Mouse (Mus musculus) hindbrain, embryonic 14.5 days (tissue): Measurements from ENCODE around the gene Hspa4. TPM values are rescaled to one million over a fixed set of nuclear protein-coding genes. Genes with fewer than 3 reads are reported as not detected.

Experiments used
- ATAC-seq: fragments of 200-750 bp; cut with Nextera tagmentation; 2 replicates; pipeline ENCODE4 v1.8.0; 2017; ENCODE audit warnings: moderate number of reproducible peaks, mild to moderate bottlenecking, moderate TSS enrichment, moderate library complexity; ENCODE audit not compliant: low FRiP score
- DNase-seq: peaks from one replicate; pipeline ENCODE4 v3.0.0-alpha.2; 2015; ENCODE audit warnings: low spot score
- H3K27ac ChIP-seq: fragments of 300-500 bp; sonication (generic); 2 replicates; pipeline ENCODE4 v1.5.1; 2014; ENCODE audit warnings: mild to moderate bottlenecking, moderate library complexity
- H3K27me3 ChIP-seq: fragments of 300-500 bp; sonication (generic); 2 replicates; pipeline ENCODE4 v1.6.1; 2014; ENCODE audit warnings: mild to moderate bottlenecking, low read length, mixed read lengths; ENCODE audit not compliant: control insufficient read depth, insufficient read depth
- H3K36me3 ChIP-seq: fragments of 300-500 bp; sonication (generic); replicated peaks from 2 replicates; pipeline ENCODE4 v1.6.1; 2014; ENCODE audit not compliant: control insufficient read depth, insufficient read depth
- H3K4me1 ChIP-seq: fragments of 300-500 bp; sonication (generic); replicated peaks from 2 replicates; pipeline ENCODE4 v1.6.1; 2014; ENCODE audit warnings: antibody characterized with exemption, low read length, mixed read lengths; ENCODE audit not compliant: control insufficient read depth, insufficient read depth
- H3K4me2 ChIP-seq: fragments of 300-500 bp; sonication (generic); replicated peaks from 2 replicates; pipeline ENCODE4 v1.6.1; 2014; ENCODE audit warnings: mild to moderate bottlenecking, moderate library complexity
- H3K4me3 ChIP-seq: fragments of 300-500 bp; sonication (generic); replicated peaks from 2 replicates; pipeline ENCODE4 v1.5.1; 2014; ENCODE audit warnings: mild to moderate bottlenecking, low read length
- H3K9ac ChIP-seq: fragments of 300-500 bp; sonication (generic); 2 replicates; pipeline ENCODE4 v1.6.1; 2014
- H3K9me3 ChIP-seq: fragments of 300-500 bp; sonication (generic); 2 replicates; pipeline ENCODE4 v1.6.1; 2016; ENCODE audit warnings: low read length; ENCODE audit not compliant: control insufficient read depth
- WGBS: fragments of 180-500 bp; shearing (Covaris S2); extraction: QIAGEN DNeasy Blood & Tissue Kit; methylation state at CpG from one replicate; pipeline ENCODE4 v1.1.7; 2014; 5-methylcytosine and 5-hydroxymethylcytosine counted together
- polyA plus RNA-seq: library from polyadenylated mRNA; unstranded; fragments of >200 nt; fragmentation: Nextera tagmentation; extraction: Ambion mirVana; gene quantifications from 2 replicates; pipeline ENCODE4 v1.2.1, GENCODE M21; 2014

Gene Hspa4
- polyA plus RNA-seq, 1 experiment from 2014 or later: 52.7 TPM

- DNase-seq (no peak), ATAC-seq (no peak)
- Histone ChIP-seq H3K9ac (no peak overlapping the region), H3K27ac (no peak overlapping the region), H3K4me3 (no peak overlapping the region), H3K4me2 (no peak overlapping the region), H3K36me3 (no peaks in the 10 kb centered on the region), H3K27me3 (no peaks in the 10 kb centered on the region), H3K9me3 (no peaks in the 10 kb centered on the region), H3K4me1 (no peaks in the 10 kb centered on the region)
- WGBS: 70% methylated on average over 5 of the region's 5 CpGs
Measured at GRCm38 (mm10) chr11:53249686-53250085, 50.6 kb downstream of the Hspa4 start.

GRCm38 (mm10) chr11:53245561-53245960 is 54.7 kb downstream of the Hspa4 start:
- WGBS: 80% methylated on average over 2 of the region's 2 CpGs
- DNase-seq: no peak
- H3K36me3 ChIP-seq: no peaks in the 10 kb centered on the region

GRCm38 (mm10) chr11:53243199-53243598 is 57.1 kb downstream of the Hspa4 start:
- no peak overlapping the region for H3K27ac ChIP-seq
- no peaks in the 10 kb centered on the region for H3K36me3 ChIP-seq
- H3K27me3 ChIP-seq: no peaks in the 10 kb centered on the region
- H3K9ac ChIP-seq: no peak overlapping the region
- ATAC-seq (no peak), DNase-seq (no peak)
- WGBS: 46% methylated on average over 11 of the region's 11 CpGs
- H3K4me2 ChIP-seq: no peak overlapping the region
- 0 out of 2 replicates have a peak, but pooled peaks cover 3% of the 10 kb centered on the region for H3K9me3 ChIP-seq
- no peak overlapping the region for H3K4me3 ChIP-seq
- H3K4me1 ChIP-seq: no peaks in the 10 kb centered on the region

More at GRCm38 (mm10) chr11:53245561-53245960, 54.7 kb downstream of the Hspa4 start:
- Histone ChIP-seq H3K9me3 (0 out of 2 replicates have a peak, but pooled peaks cover 3% of the 10 kb centered on the region), H3K27ac (no peak overlapping the region), H3K4me3 (no peak overlapping the region), H3K27me3 (no peaks in the 10 kb centered on the region), H3K9ac (no peak overlapping the region), H3K4me2 (no peak overlapping the region), H3K4me1 (no peaks in the 10 kb centered on the region)
- ATAC-seq: no peak

DNA sequence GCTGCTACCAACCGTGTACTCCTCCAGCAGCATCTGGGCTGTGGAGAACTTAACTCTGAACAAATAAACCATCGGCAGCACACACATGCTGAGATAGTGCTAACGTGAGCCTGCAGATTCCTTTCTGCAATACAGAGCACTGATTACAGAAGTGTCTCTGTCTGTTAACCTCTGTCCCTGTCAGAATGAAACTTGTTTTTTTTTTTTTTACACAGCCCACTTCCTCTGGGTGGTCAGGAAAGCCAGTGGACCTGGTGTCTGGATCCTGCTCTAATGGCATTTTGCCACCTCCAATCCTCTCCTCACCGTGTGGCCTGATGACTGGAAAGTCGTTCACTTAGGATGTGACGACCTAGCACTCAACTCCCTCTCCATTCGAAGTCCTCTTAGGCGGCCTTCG is 66.7 kb downstream of the Hspa4 start:
- DNase-seq (no peak), ATAC-seq (no peak)
- Histone ChIP-seq H3K4me3 (no peak overlapping the region), H3K27me3 (no peaks in the 10 kb centered on the region), H3K36me3 (no peaks in the 10 kb centered on the region), H3K9me3 (no peaks in the 10 kb centered on the region), H3K9ac (no peak overlapping the region), H3K4me2 (no peak overlapping the region), H3K4me1 (no peaks in the 10 kb centered on the region), H3K27ac (no peak overlapping the region)
- WGBS: 81% methylated on average over 9 of the region's 9 CpGs

GRCm38 (mm10) chr11:53231836-53232235 is 68.4 kb downstream of the Hspa4 start:
- H3K9ac ChIP-seq: no peak overlapping the region
- no peaks in the 10 kb centered on the region for H3K36me3 ChIP-seq
- ATAC-seq: no peak
- no peak overlapping the region for H3K4me2 ChIP-seq
- WGBS: 56% methylated on average over 5 of the region's 5 CpGs
- no peak overlapping the region for H3K4me3 ChIP-seq
- no peaks in the 10 kb centered on the region for H3K4me1 ChIP-seq
- H3K27ac ChIP-seq: no peak overlapping the region
- DNase-seq: no peak
- H3K27me3 ChIP-seq: no peaks in the 10 kb centered on the region
- H3K9me3 ChIP-seq: no peaks in the 10 kb centered on the region

GRCm38 (mm10) chr11:53229011-53229410 is 71.2 kb downstream of the Hspa4 start:
- Histone ChIP-seq H3K9ac (no peak overlapping the region), H3K4me3 (no peak overlapping the region), H3K9me3 (peaks cover 4% of the 10 kb centered on the region; the same call in 1 of the 2 replicates), H3K36me3 (no peaks in the 10 kb centered on the region), H3K27me3 (no peaks in the 10 kb centered on the region), H3K27ac (no peak overlapping the region), H3K4me1 (no peaks in the 10 kb centered on the region), H3K4me2 (no peak overlapping the region)
- ATAC-seq (no peak), DNase-seq (no peak)
- 81% methylated on average over 3 of the region's 3 CpGs for WGBS

- Histone ChIP-seq H3K9me3 (no peaks in the 10 kb centered on the region), H3K9ac (no peak overlapping the region), H3K27me3 (no peaks in the 10 kb centered on the region), H3K4me2 (no peak overlapping the region), H3K4me1 (no peaks in the 10 kb centered on the region), H3K27ac (no peak overlapping the region), H3K4me3 (no peak overlapping the region), H3K36me3 (no peaks in the 10 kb centered on the region)
- DNase-seq (no peak), ATAC-seq (no peak)
- WGBS: 77% methylated on average over 9 of the region's 9 CpGs
Measured at GRCm38 (mm10) chr11:53210876-53211275, 89.4 kb downstream of the Hspa4 start.

Other genes with a start within 250 kb of the Hspa4 start
- gene Zcchc10, start 24.2 kb upstream of the Hspa4 start, polyA plus RNA-seq: 13.9 and 14.9 TPM in 2 replicates
- gene Aff4, start 50.4 kb upstream of the Hspa4 start, polyA plus RNA-seq: 80.1 and 90.6 TPM in 2 replicates
- gene Leap2, start 122.7 kb upstream of the Hspa4 start, polyA plus RNA-seq: not detected in 2 replicates
- gene Uqcrq, start 130.4 kb upstream of the Hspa4 start, polyA plus RNA-seq: 751 and 866 TPM in 2 replicates
- 3.1 and 3.2 TPM in 2 replicates for gene Gdf9, start 130.6 kb upstream of the Hspa4 start, polyA plus RNA-seq
- gene Gm10447, start 156.7 kb upstream of the Hspa4 start, polyA plus RNA-seq: 0.11 TPM in 1 of 2 replicates, not detected in the other
- 2.5 and 3.5 TPM in 2 replicates for gene Shroom1, start 156.7 kb upstream of the Hspa4 start, polyA plus RNA-seq
- gene Gm9837, start 170.0 kb upstream of the Hspa4 start, polyA plus RNA-seq: not detected in 2 replicates
- gene Gm9945, start 179.7 kb upstream of the Hspa4 start, polyA plus RNA-seq: 0.36 TPM in 1 of 2 replicates, not detected in the other
- 1.3 and 1.4 TPM in 2 replicates for gene Sowaha, start 179.8 kb upstream of the Hspa4 start, polyA plus RNA-seq
- gene Sept8, start 218.8 kb upstream of the Hspa4 start, polyA plus RNA-seq: 21.6 and 23.7 TPM in 2 replicates